Comparison of ENCODE assay signal across 12 mouse cellular contexts in genomic region chr8:111618273-111618672, GRCm38 (mm10).
"Had no signal": no experiment of that assay in that cellular context is flagged by ENCODE, and none has a peak within 500 bp of the region (broad histone marks: within the 10 kb centered on the region; RNA-seq: fewer than 3 reads in every experiment).

No protein-coding gene starts in this region.

- DNase-seq: kidney, adult 8-10 months; kidney, postnatal 25 days; layer of hippocampus, adult 9-11 months; layer of hippocampus, postnatal 36 days; liver, embryonic 13.5 days; liver, postnatal 0 days; right cerebral cortex, postnatal 14 days; thymus, adult 2 months; thymus, postnatal 25 days had no signal

- H3K27ac ChIP-seq: limb, embryonic 15.5 days; liver, embryonic 13.5 days; midbrain, embryonic 13.5 days; stomach, embryonic 15.5 days had no signal

- H3K9ac ChIP-seq: limb, embryonic 15.5 days; liver, embryonic 13.5 days; liver, postnatal 0 days; midbrain, embryonic 13.5 days; stomach, embryonic 15.5 days had no signal

- H3K4me3 ChIP-seq: limb, embryonic 15.5 days; liver, embryonic 13.5 days; midbrain, embryonic 13.5 days; stomach, embryonic 15.5 days had no signal

- H3K9me3 ChIP-seq: limb, embryonic 15.5 days; liver, embryonic 13.5 days; midbrain, embryonic 13.5 days; stomach, embryonic 15.5 days had no signal

- ATAC-seq: midbrain, embryonic 13.5 days had no signal

- H3K4me2 ChIP-seq: limb, embryonic 15.5 days; liver, embryonic 13.5 days; midbrain, embryonic 13.5 days; stomach, embryonic 15.5 days had no signal

- H3K27me3 ChIP-seq: limb, embryonic 15.5 days; liver, embryonic 13.5 days; midbrain, embryonic 13.5 days; stomach, embryonic 15.5 days had no signal
